Mouse (Mus musculus) forebrain, embryonic 14.5 days (tissue): Measurements from ENCODE around the gene Mgat5. TPM values are rescaled to one million over a fixed set of nuclear protein-coding genes. Genes with fewer than 3 reads are reported as not detected.

Experiments used
- ATAC-seq: fragments of 200-750 bp; cut with Nextera tagmentation; 2 replicates; pipeline ENCODE4 v1.8.0; 2017; ENCODE audit warnings: mild to moderate bottlenecking, moderate library complexity
- DNase-seq: peaks from one replicate; pipeline ENCODE4 v3.0.0-alpha.2; 2015; ENCODE audit warnings: low spot score
- H3K27ac ChIP-seq: fragments of 300-500 bp; sonication (generic); 2 replicates; pipeline ENCODE4 v1.5.1; 2014; ENCODE audit warnings: low read depth, mild to moderate bottlenecking, control low read depth, low read length, moderate library complexity
- H3K27me3 ChIP-seq: fragments of 300-500 bp; sonication (generic); replicated peaks from 2 replicates; pipeline ENCODE4 v1.6.1; 2014; ENCODE audit warnings: low read length, control low read depth, mixed read lengths; ENCODE audit not compliant: control insufficient read depth, insufficient read depth
- H3K36me3 ChIP-seq: fragments of 300-500 bp; sonication (generic); 2 replicates; pipeline ENCODE4 v1.6.1; 2014; ENCODE audit warnings: low read length, control low read depth; ENCODE audit not compliant: control insufficient read depth, insufficient read depth
- H3K4me1 ChIP-seq: fragments of 300-500 bp; sonication (generic); 2 replicates; pipeline ENCODE4 v1.6.1; 2014; ENCODE audit warnings: antibody characterized with exemption, low read length, control low read depth; ENCODE audit not compliant: control insufficient read depth, insufficient read depth
- H3K4me2 ChIP-seq: fragments of 300-500 bp; sonication (generic); 2 replicates; pipeline ENCODE4 v1.6.1; 2014; ENCODE audit warnings: mild to moderate bottlenecking, control low read depth, low read length
- H3K4me3 ChIP-seq: fragments of 300-500 bp; sonication (generic); 2 replicates; pipeline ENCODE4 v1.5.1; 2014; ENCODE audit warnings: low read depth, low read length, control low read depth
- H3K9ac ChIP-seq: fragments of 300-500 bp; sonication (generic); 2 replicates; pipeline ENCODE4 v1.6.1; 2014; ENCODE audit warnings: mild to moderate bottlenecking, low read length, control low read depth, moderate library complexity
- H3K9me3 ChIP-seq: fragments of 300-500 bp; sonication (generic); replicated peaks from 2 replicates; pipeline ENCODE4 v1.6.1; 2016; ENCODE audit warnings: low read length, control low read depth, mixed read lengths; ENCODE audit not compliant: control insufficient read depth
- WGBS: fragments of 180-500 bp; shearing (Covaris S2); extraction: QIAGEN DNeasy Blood & Tissue Kit; methylation state at CpG from one replicate; pipeline ENCODE4 v1.1.7; 2014; 5-methylcytosine and 5-hydroxymethylcytosine counted together
- polyA plus RNA-seq: library from polyadenylated mRNA; unstranded; fragments of >200 nt; fragmentation: Nextera tagmentation; extraction: Ambion mirVana; gene quantifications from 2 replicates; pipeline ENCODE4 v1.2.1, GENCODE M21; 2014

The Mgat5 gene
- polyA plus RNA-seq, 1 experiment from 2014 or later, result 11.4 TPM

DNA sequence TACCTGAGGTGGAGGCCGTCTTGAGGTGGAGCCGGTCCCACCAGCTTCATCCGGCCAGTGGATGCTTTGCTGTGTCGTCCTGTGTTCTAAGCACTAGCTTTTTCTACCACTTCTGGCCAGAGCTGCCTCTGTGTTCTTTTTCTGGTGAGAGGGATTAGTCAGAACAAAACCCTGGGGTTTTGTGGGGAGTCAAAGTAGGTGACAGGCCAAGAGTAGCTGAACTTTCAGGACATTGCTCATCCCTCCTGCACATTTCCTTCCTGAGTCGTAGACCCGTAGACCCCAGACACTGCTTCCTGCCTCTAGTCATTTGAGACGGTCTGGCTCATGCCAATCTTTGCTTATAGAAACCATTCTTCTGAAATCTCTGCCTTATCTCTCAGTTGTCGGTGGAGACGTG lies 140.1 kb downstream of the Mgat5 start:
- Histone ChIP-seq H3K36me3 (no peaks in the 10 kb centered on the region), H3K4me2 (no peak overlapping the region), H3K27me3 (no peaks in the 10 kb centered on the region), H3K9me3 (no peaks in the 10 kb centered on the region), H3K27ac (no peak overlapping the region), H3K4me3 (no peak overlapping the region), H3K9ac (no peak overlapping the region), H3K4me1 (no peaks in the 10 kb centered on the region)
- ATAC-seq, result no peak
- WGBS, result 89% methylated on average over 9 of the region's 9 CpGs
- no peak for DNase-seq

DNA sequence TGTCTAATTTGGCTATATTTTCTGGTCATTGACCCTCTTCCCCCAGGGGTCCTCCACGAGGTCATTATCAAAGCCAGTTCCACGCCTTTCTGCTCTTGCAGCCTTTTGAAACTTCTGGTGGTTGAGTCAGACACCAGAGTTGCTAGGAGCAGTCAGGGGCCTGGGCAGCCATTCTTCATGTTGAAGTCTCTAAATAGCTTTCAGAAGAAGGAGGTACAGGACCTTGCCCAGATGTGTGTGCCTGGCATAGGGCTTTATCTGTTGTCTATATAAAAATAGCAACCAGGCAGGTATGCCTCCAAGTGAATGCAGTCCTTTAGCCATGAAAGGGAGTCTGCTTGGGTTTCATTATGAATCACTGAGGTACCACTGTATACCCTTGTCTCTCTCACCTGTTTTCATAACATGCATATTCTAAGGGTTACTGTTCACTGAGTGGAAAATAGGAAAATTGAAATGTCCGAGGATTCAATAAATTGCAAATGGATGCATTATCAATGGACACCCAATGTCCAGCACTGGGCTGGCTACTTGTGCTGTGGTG lies 141.9 kb downstream of the Mgat5 start:
- Histone ChIP-seq H3K4me1 (no peaks in the 10 kb centered on the region), H3K36me3 (no peaks in the 10 kb centered on the region), H3K27ac (no peak overlapping the region), H3K4me3 (no peak overlapping the region), H3K4me2 (no peak overlapping the region), H3K27me3 (no peaks in the 10 kb centered on the region), H3K9me3 (no peaks in the 10 kb centered on the region), H3K9ac (no peak overlapping the region)
- DNase-seq (no peak), ATAC-seq (no peak)
- 57% methylated on average over 3 of the region's 3 CpGs for WGBS

DNA sequence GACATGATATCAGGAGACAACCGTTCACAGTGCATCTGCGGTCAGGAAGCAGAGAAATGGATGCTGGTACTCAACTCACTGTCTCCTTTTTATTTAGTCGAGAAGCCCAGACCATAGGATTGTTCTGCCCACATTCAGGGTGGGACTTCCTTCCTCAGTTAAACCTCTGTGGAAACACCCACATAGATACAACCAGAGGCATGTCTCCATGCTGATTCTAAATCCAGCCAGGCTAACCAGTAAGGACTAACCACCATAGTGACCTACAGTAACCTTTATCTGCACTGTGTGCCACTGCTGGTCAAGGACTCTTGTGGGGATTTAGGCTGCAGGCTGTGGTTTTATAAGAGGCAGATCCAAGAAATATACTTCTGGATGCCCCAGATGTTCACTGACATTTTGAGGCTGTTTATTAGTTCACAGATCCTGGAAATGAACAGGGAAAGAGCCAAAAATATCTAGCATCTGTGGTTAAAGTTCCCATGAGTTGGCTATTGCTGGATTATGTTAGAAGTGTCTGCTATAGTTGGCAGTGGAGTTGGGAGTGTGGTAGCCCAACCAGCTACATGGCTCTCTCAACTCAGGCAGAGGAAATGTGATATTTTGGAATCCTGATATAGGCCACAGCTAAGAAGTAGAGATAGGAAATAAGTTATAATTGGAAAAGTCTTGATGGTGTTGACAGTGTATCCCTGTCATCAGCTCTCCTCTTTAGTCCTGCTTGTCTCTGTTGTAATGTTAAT lies 143.2 kb downstream of the Mgat5 start:
- H3K27me3 ChIP-seq, result no peaks in the 10 kb centered on the region
- WGBS, result 92% methylated on average over 3 of the region's 3 CpGs

DNA sequence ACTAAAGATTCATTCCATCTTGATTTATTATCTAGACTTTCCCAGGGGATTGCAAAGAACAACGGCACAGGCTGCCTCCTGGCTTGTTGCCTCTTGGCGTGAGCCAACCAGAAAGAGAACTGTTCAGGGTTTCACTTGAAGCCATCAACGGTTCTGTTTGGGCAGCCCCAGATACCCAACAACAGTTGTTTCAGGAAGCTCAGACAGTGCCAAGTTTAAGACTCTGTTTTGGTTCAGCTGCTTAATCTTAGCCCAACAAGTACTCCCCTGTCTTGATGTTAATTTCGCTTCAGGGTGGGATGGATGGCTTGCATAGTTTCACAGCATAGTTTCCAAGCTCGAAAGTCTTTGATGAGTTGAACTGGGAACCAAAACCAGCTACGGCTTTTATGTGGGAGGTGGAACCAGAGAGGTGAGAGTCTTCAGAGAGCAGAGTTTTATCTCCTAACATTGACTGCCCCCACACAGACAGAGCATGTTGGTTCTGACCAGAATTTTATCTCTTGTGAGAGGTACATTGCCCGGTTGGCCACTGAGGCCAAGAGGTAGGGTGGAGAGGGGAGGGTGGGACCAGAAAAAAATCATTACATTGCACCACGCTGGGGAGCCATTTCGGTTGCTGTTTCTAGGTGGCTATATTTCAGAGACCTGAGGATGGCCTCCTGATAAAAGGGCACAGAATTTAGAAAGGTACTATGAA lies 144.0 kb downstream of the Mgat5 start:
- ATAC-seq (no peak), DNase-seq (no peak)
- Histone ChIP-seq H3K27me3 (no peaks in the 10 kb centered on the region), H3K36me3 (no peaks in the 10 kb centered on the region), H3K27ac (no peak overlapping the region), H3K4me2 (no peak overlapping the region), H3K4me1 (no peaks in the 10 kb centered on the region; the same call in 1 of the 2 replicates), H3K9me3 (no peaks in the 10 kb centered on the region), H3K9ac (no peak overlapping the region), H3K4me3 (no peak overlapping the region)
- 81% methylated on average over 9 of the region's 9 CpGs for WGBS

More for the DNA sequence above, 143.2 kb downstream of the Mgat5 start:
- Histone ChIP-seq H3K4me3 (no peak overlapping the region), H3K4me1 (no peaks in the 10 kb centered on the region; the same call in 1 of the 2 replicates), H3K36me3 (no peaks in the 10 kb centered on the region), H3K9ac (no peak overlapping the region), H3K4me2 (no peak overlapping the region), H3K9me3 (no peaks in the 10 kb centered on the region), H3K27ac (no peak overlapping the region)
- ATAC-seq, result no peak
- DNase-seq, result no peak

DNA sequence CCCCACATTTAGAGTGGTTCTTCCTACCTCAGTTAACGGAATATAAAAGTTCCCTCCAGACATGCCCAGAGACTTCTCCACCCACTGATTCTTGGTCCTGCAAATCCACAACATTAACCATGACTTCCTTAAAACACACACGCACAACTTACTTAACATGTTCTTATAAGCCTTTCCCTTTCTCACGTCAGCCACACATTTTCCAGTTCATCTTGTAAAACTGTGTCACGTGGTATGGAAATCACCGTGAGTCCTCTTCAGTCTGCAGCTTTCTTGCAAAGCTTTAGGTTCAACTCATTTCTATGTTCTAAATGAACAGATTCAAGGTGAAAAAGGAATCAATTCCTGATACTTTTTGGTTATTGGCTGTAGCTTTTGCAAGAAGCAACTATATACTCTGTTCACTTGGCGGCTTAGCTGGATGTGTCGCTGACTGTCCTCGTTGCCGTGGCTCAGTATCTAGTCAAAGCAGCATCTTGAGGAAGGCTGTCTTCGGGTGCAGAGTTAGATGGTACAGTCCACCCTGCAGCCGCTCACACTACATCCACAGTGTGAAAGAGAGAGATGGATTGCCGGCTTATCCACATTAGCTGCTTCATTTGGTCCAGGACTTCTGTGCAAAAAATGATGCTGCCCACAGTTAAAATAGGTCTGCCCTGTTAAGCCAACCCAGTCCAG lies 146.7 kb downstream of the Mgat5 start:
- DNase-seq (no peak), ATAC-seq (no peak)
- H3K9ac ChIP-seq, result no peak overlapping the region
- H3K9me3 ChIP-seq, result no peaks in the 10 kb centered on the region
- no peaks in the 10 kb centered on the region for H3K36me3 ChIP-seq
- H3K27ac ChIP-seq, result no peak overlapping the region; the same call in 1 of the 2 replicates
- WGBS, result 93% methylated on average over 12 of the region's 12 CpGs
- no peaks in the 10 kb centered on the region for H3K27me3 ChIP-seq
- H3K4me1 ChIP-seq, result no peaks in the 10 kb centered on the region; the same call in 1 of the 2 replicates
- H3K4me2 ChIP-seq, result no peak overlapping the region
- H3K4me3 ChIP-seq, result no peak overlapping the region

DNA sequence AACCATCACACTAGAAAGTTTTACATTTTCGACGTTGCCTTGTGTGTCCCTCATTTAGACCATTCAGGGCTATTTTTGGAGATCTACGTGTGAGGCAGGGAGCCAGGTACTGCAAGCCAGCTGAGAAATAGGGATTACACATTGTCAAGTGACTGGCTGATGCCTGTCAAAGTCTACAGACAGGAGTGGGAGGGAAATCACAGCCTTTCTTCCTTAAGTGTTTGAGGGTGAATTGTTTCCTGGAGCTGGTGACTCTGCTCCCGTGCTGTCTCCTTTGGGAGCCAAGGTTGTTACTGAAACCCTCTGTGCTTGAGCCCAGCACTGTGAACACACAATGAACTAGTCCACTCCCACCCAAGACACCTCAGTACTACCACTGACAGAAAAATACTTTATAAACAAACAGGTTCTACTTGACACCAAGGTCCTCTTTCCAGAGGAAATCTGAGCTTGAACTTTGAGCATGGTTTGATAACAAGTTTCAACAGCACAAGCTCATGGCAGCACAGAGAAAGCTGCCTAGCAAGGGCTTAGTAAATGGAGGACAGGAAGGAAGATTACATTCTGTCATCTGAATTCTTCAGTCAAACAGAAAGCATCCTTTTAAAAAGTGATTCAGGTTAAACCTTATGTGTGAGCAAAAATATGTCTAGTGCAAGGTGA lies 147.4 kb downstream of the Mgat5 start:
- Histone ChIP-seq H3K9me3 (no peaks in the 10 kb centered on the region), H3K4me1 (no peaks in the 10 kb centered on the region; the same call in 1 of the 2 replicates), H3K4me2 (no peak overlapping the region), H3K9ac (no peak overlapping the region), H3K4me3 (no peak overlapping the region), H3K27me3 (no peaks in the 10 kb centered on the region), H3K36me3 (no peaks in the 10 kb centered on the region), H3K27ac (no peak overlapping the region; the same call in 1 of the 2 replicates)
- ATAC-seq, result no peak
- WGBS, result 73% methylated on average over 4 of the region's 4 CpGs
- DNase-seq, result no peak

DNA sequence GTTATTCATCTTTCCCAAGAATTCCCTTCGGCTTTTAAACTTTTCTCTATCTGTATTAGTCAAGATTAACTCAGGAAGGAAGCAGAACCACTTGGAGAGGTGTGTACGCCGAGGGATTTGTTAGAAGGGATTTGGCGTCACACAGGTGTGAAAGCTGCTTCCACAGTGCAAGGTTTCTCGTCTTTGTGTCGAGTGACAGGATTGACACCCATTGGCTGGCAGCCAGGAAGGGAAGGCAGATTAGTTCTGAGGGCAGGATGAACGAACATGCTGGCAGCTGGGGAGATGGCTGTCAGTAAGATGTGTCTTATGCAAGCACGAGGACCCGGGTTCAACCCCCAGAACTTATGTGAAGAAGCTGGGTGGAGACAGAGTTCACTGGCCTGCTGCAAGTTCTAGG lies 148.6 kb downstream of the Mgat5 start:
- H3K27me3 ChIP-seq, result no peaks in the 10 kb centered on the region
- 41% methylated on average over 9 of the region's 9 CpGs for WGBS
- DNase-seq (peak; percentile 58), ATAC-seq (peak; percentile 50; the same call in 1 of the 2 replicates)
- H3K9me3 ChIP-seq, result no peaks in the 10 kb centered on the region
- H3K27ac ChIP-seq, result no peak overlapping the region
- H3K36me3 ChIP-seq, result no peaks in the 10 kb centered on the region
- H3K4me3 ChIP-seq, result no peak overlapping the region
- no peak overlapping the region for H3K4me2 ChIP-seq
- no peak overlapping the region for H3K9ac ChIP-seq
- no peaks in the 10 kb centered on the region; the same call in 1 of the 2 replicates for H3K4me1 ChIP-seq

DNA sequence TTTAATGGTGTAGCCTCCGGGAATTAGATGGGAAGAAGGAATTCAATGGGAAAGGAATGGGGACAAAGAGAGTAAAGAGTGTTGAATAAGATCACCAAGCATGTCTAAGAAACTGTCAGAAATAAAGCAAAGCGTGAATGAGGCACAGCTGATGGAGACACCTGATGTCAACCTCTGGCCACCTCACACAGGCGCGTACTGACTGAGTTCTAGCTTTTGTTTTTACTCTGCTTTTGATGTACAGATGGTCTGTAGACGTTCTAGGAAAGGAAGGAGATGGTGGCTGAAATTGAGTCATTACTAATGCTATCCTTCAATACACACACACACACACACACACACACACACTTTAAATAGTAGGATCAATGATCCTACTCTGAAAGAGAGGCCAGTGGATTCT lies 149.3 kb downstream of the Mgat5 start:
- Histone ChIP-seq H3K9me3 (no peaks in the 10 kb centered on the region), H3K9ac (no peak overlapping the region), H3K27ac (no peak overlapping the region), H3K36me3 (no peaks in the 10 kb centered on the region), H3K27me3 (no peaks in the 10 kb centered on the region), H3K4me2 (no peak overlapping the region), H3K4me1 (no peaks in the 10 kb centered on the region; the same call in 1 of the 2 replicates), H3K4me3 (no peak overlapping the region)
- DNase-seq (no peak), ATAC-seq (no peak)
- WGBS, result 73% methylated on average over 5 of the region's 5 CpGs
